Mouse (Mus musculus) hematopoietic multipotent progenitor cell, adult 10-12 weeks (in vitro differentiated cells): ENCODE measurements around the gene 1190007I07Rik. TPM values are rescaled to one million over a fixed set of nuclear protein-coding genes. Genes with fewer than 3 reads are reported as not detected.

Experiments used
- polyA plus RNA-seq: library from polyadenylated mRNA; stranded (reverse); fragments of >175 nt; gene quantifications from 2 replicates; pipeline ENCODE4 v1.2.3, GENCODE M21; 2012; ENCODE audit warnings: low replicate concordance

Gene 1190007I07Rik
- polyA plus RNA-seq: 27.3 and 45.0 TPM in 2 replicates

GRCm38 (mm10) chr10:82622671-82623552, at the start of gene 1190007I07Rik:
TSS of gene 1190007I07Rik (minus strand) at chr10:82623228.

GRCm38 (mm10) chr10:82629586-82630255, 6.7 kb upstream of the 1190007I07Rik start, which contains the start of gene Tdg:
TSS of gene Tdg (plus strand) at chr10:82629828.

Other genes starting within 250 kb of the 1190007I07Rik start
- gene Gm1553, start 130.6 kb downstream of the 1190007I07Rik start, polyA plus RNA-seq: not detected in 2 replicates
- gene Tdg, start 6.6 kb upstream of the 1190007I07Rik start, polyA plus RNA-seq: 3.6 and 3.7 TPM in 2 replicates
- gene Glt8d2, start 67.4 kb upstream of the 1190007I07Rik start, polyA plus RNA-seq: not detected in 2 replicates
- 2.7 and 4.4 TPM in 2 replicates for gene Hcfc2, start 72.9 kb upstream of the 1190007I07Rik start, polyA plus RNA-seq
- gene Nfyb, start 140.9 kb upstream of the 1190007I07Rik start, polyA plus RNA-seq: 16.0 and 28.7 TPM in 2 replicates
- gene Txnrd1, start 210.7 kb upstream of the 1190007I07Rik start, polyA plus RNA-seq: 33.3 and 46.8 TPM in 2 replicates
- gene Eid3, start 243.4 kb upstream of the 1190007I07Rik start, polyA plus RNA-seq: 0.45 and 0.82 TPM in 2 replicates